Mouse (Mus musculus) embryonic facial prominence, embryonic 13.5 days (tissue): ENCODE results near the gene Mst1. TPM values are rescaled to one million over a fixed set of nuclear protein-coding genes. Genes with fewer than 3 reads are reported as not detected.

Experiments
- ATAC-seq: fragments of 200-750 bp; cut with Nextera tagmentation; 2 replicates; pipeline ENCODE4 v1.8.0; 2017; ENCODE audit warnings: low read depth; ENCODE audit not compliant: insufficient number of reproducible peaks, insufficient read depth, low FRiP score, low TSS enrichment
- H3K27ac ChIP-seq: fragments of 300-500 bp; sonication (generic); 2 replicates; pipeline ENCODE4 v1.5.1; 2015; ENCODE audit warnings: moderate library complexity, mild to moderate bottlenecking, inconsistent platforms
- H3K27me3 ChIP-seq: fragments of 300-500 bp; sonication (generic); 2 replicates; pipeline ENCODE4 v1.6.1; 2015; ENCODE audit warnings: mild to moderate bottlenecking, inconsistent platforms
- H3K36me3 ChIP-seq: fragments of 300-500 bp; sonication (generic); 2 replicates; pipeline ENCODE4 v1.6.1; 2015; ENCODE audit warnings: mild to moderate bottlenecking, inconsistent platforms
- H3K4me1 ChIP-seq: fragments of 300-500 bp; sonication (generic); 2 replicates; pipeline ENCODE4 v1.6.1; 2015; ENCODE audit warnings: inconsistent platforms
- H3K4me2 ChIP-seq: fragments of 300-500 bp; sonication (generic); 2 replicates; pipeline ENCODE4 v1.6.1; 2015; ENCODE audit warnings: moderate library complexity, mild to moderate bottlenecking, inconsistent platforms
- H3K4me3 ChIP-seq: fragments of 300-500 bp; sonication (generic); 2 replicates; pipeline ENCODE4 v1.5.1; 2015; ENCODE audit warnings: mild to moderate bottlenecking, inconsistent platforms
- H3K9ac ChIP-seq: fragments of 300-500 bp; sonication (generic); 2 replicates; pipeline ENCODE4 v1.6.1; 2015; ENCODE audit warnings: mild to moderate bottlenecking, inconsistent platforms
- H3K9me3 ChIP-seq: fragments of 300-500 bp; sonication (generic); 2 replicates; pipeline ENCODE4 v1.6.1; 2016; ENCODE audit warnings: inconsistent platforms
- WGBS: fragments of 180-500 bp; shearing (Covaris S2); methylation state at CpG from one replicate; pipeline ENCODE4 v1.1.7; 2015; ENCODE audit warnings: mixed read lengths; 5-methylcytosine and 5-hydroxymethylcytosine counted together
- microRNA-seq: library from miRNA; unstranded; fragments of <30 nt; microRNA quantifications from one replicate; pipeline ENCODE4, GENCODE M21; 2016
- polyA plus RNA-seq: library from polyadenylated mRNA; unstranded; fragments of >200 nt; fragmentation: Nextera tagmentation; extraction: Ambion mirVana; gene quantifications from 2 replicates; pipeline ENCODE4 v1.2.1, GENCODE M21; 2015

Mst1 gene
- polyA plus RNA-seq, 1 experiment from 2014 or later, result 0.38 TPM

GRCm38 (mm10) chr9:108125731-108126130, 45.5 kb downstream of the Mst1 start:
- H3K36me3 ChIP-seq, result no peaks in the 10 kb centered on the region
- no peak overlapping the region for H3K27ac ChIP-seq
- H3K4me1 ChIP-seq, result 0 out of 2 replicates have a peak, but pooled peaks cover 4% of the 10 kb centered on the region
- no peak overlapping the region for H3K4me2 ChIP-seq
- H3K4me3 ChIP-seq, result no peak overlapping the region
- WGBS, result 87% methylated on average over 8 of the region's 8 CpGs
- no peak overlapping the region for H3K9ac ChIP-seq
- no peaks in the 10 kb centered on the region for H3K9me3 ChIP-seq
- ATAC-seq, result no peak
- H3K27me3 ChIP-seq, result no peaks in the 10 kb centered on the region

GRCm38 (mm10) chr9:108126436-108127180, 46.4 kb downstream of the Mst1 start:
- Histone ChIP-seq H3K4me2 (no peak overlapping the region), H3K4me1 (0 out of 2 replicates have a peak, but pooled peaks cover 4% of the 10 kb centered on the region), H3K27ac (no peak overlapping the region), H3K36me3 (no peaks in the 10 kb centered on the region), H3K27me3 (no peaks in the 10 kb centered on the region), H3K9ac (no peak overlapping the region), H3K9me3 (no peaks in the 10 kb centered on the region), H3K4me3 (no peak overlapping the region)
- no peak for ATAC-seq
- WGBS, result 78% methylated on average over 17 of the region's 17 CpGs

- H3K27me3 ChIP-seq, result no peaks in the 10 kb centered on the region
- ATAC-seq, result no peak
- no peak overlapping the region for H3K27ac ChIP-seq
- H3K4me1 ChIP-seq, result 0 out of 2 replicates have a peak, but pooled peaks cover 4% of the 10 kb centered on the region
- no peak overlapping the region for H3K9ac ChIP-seq
- 82% methylated on average over 11 of the region's 11 CpGs for WGBS
- no peaks in the 10 kb centered on the region for H3K9me3 ChIP-seq
- no peak overlapping the region for H3K4me2 ChIP-seq
- no peak overlapping the region for H3K4me3 ChIP-seq
- no peaks in the 10 kb centered on the region for H3K36me3 ChIP-seq
Measured at GRCm38 (mm10) chr9:108128248-108128647, 48.0 kb downstream of the Mst1 start.

GRCm38 (mm10) chr9:108129042-108129948, 49.1 kb downstream of the Mst1 start:
- no peak overlapping the region for H3K4me2 ChIP-seq
- no peaks in the 10 kb centered on the region for H3K9me3 ChIP-seq
- no peak for ATAC-seq
- 73% methylated on average over 13 of the region's 13 CpGs for WGBS
- no peak overlapping the region for H3K4me3 ChIP-seq
- H3K36me3 ChIP-seq, result no peaks in the 10 kb centered on the region
- no peak overlapping the region for H3K9ac ChIP-seq
- H3K4me1 ChIP-seq, result 0 out of 2 replicates have a peak, but pooled peaks cover 4% of the 10 kb centered on the region
- no peaks in the 10 kb centered on the region for H3K27me3 ChIP-seq
- H3K27ac ChIP-seq, result no peak overlapping the region

GRCm38 (mm10) chr9:108131502-108131901, 51.3 kb downstream of the Mst1 start:
- 84% methylated on average over 5 of the region's 5 CpGs for WGBS
- Histone ChIP-seq H3K9ac (no peak overlapping the region), H3K9me3 (no peaks in the 10 kb centered on the region), H3K4me3 (no peak overlapping the region), H3K27ac (no peak overlapping the region), H3K36me3 (no peaks in the 10 kb centered on the region), H3K27me3 (no peaks in the 10 kb centered on the region), H3K4me2 (no peak overlapping the region), H3K4me1 (0 out of 2 replicates have a peak, but pooled peaks cover 4% of the 10 kb centered on the region)
- no peak for ATAC-seq

GRCm38 (mm10) chr9:108132373-108132772, 52.1 kb downstream of the Mst1 start:
- Histone ChIP-seq H3K27ac (no peak overlapping the region), H3K9ac (no peak overlapping the region), H3K4me1 (peaks cover 12% of the 10 kb centered on the region), H3K9me3 (no peaks in the 10 kb centered on the region), H3K4me2 (no peak overlapping the region), H3K4me3 (no peak overlapping the region), H3K36me3 (no peaks in the 10 kb centered on the region), H3K27me3 (no peaks in the 10 kb centered on the region)
- no peak for ATAC-seq
- 93% methylated on average over 3 of the region's 3 CpGs for WGBS

GRCm38 (mm10) chr9:108133478-108133877, 53.2 kb downstream of the Mst1 start:
- Histone ChIP-seq H3K4me3 (no peak overlapping the region), H3K27ac (no peak overlapping the region), H3K9ac (no peak overlapping the region), H3K27me3 (no peaks in the 10 kb centered on the region), H3K9me3 (no peaks in the 10 kb centered on the region), H3K36me3 (no peaks in the 10 kb centered on the region), H3K4me1 (peaks cover 14% of the 10 kb centered on the region), H3K4me2 (no peak overlapping the region)
- WGBS, result 59% methylated on average over 1 of the region's 1 CpGs
- ATAC-seq, result no peak

Small RNA genes within 50 kb of the gene (microRNA-seq; reads per million reads assigned to microRNA genes)
- gene Gm47303 (not detected), gene Mir7088 (not detected)

Other genes with a start within 250 kb of the Mst1 start
- gene Rbm6, start 207.2 kb upstream of the Mst1 start, polyA plus RNA-seq, result 102 and 108 TPM in 2 replicates
- 14.7 and 14.9 TPM in 2 replicates for gene Mon1a, start 192.3 kb upstream of the Mst1 start, polyA plus RNA-seq
- 5.1 and 6.3 TPM in 2 replicates for gene Mst1r, start 173.6 kb upstream of the Mst1 start, polyA plus RNA-seq
- gene Actl11, start 152.0 kb upstream of the Mst1 start, polyA plus RNA-seq, result not detected in 2 replicates
- gene Camkv, start 144.8 kb upstream of the Mst1 start, polyA plus RNA-seq, result 9.1 and 9.7 TPM in 2 replicates
- gene Traip, start 130.3 kb upstream of the Mst1 start, polyA plus RNA-seq, result 23.8 and 29.0 TPM in 2 replicates
- 25.7 and 28.1 TPM in 2 replicates for gene Uba7, start 104.9 kb upstream of the Mst1 start, polyA plus RNA-seq
- 7.2 and 9.9 TPM in 2 replicates for gene Gm20661, start 97.4 kb upstream of the Mst1 start, polyA plus RNA-seq
- 79.2 and 86.1 TPM in 2 replicates for gene Inka1, start 94.6 kb upstream of the Mst1 start, polyA plus RNA-seq
- 13.0 and 14.5 TPM in 2 replicates for gene Cdhr4, start 87.9 kb upstream of the Mst1 start, polyA plus RNA-seq
- 0.58 and 1.3 TPM in 2 replicates for gene Gm20662, start 84.1 kb upstream of the Mst1 start, polyA plus RNA-seq
- gene Ip6k1, start 77.9 kb upstream of the Mst1 start, polyA plus RNA-seq, result 71.4 and 71.9 TPM in 2 replicates
- 27.4 and 31.5 TPM in 2 replicates for gene Gmppb, start 31.2 kb upstream of the Mst1 start, polyA plus RNA-seq
- 3.4 and 3.7 TPM in 2 replicates for gene Amigo3, start 27.3 kb upstream of the Mst1 start, polyA plus RNA-seq
- 31.2 and 36.2 TPM in 2 replicates for gene Rnf123, start 2.9 kb downstream of the Mst1 start, polyA plus RNA-seq
- gene Apeh, start 14.2 kb downstream of the Mst1 start, polyA plus RNA-seq, result 40.8 and 45.6 TPM in 2 replicates
- 0.63 and 0.69 TPM in 2 replicates for gene Bsn, start 109.9 kb downstream of the Mst1 start, polyA plus RNA-seq
- 52.6 and 54.7 TPM in 2 replicates for gene Dag1, start 183.5 kb downstream of the Mst1 start, polyA plus RNA-seq
- gene Nicn1, start 210.0 kb downstream of the Mst1 start, polyA plus RNA-seq, result 48.9 and 50.1 TPM in 2 replicates
- gene Amt, start 216.4 kb downstream of the Mst1 start, polyA plus RNA-seq, result 12.5 and 15.3 TPM in 2 replicates
- 437 and 448 TPM in 2 replicates for gene Rhoa, start 225.7 kb downstream of the Mst1 start, polyA plus RNA-seq
- gene Tcta, start 225.7 kb downstream of the Mst1 start, polyA plus RNA-seq, result 31.5 and 34.2 TPM in 2 replicates